Mouse (Mus musculus) limb, embryonic 14.5 days (tissue): ENCODE results near the gene Sncb. TPM values are rescaled to one million over a fixed set of nuclear protein-coding genes. Genes with fewer than 3 reads are reported as not detected.

Source experiments
- ATAC-seq: fragments of 200-750 bp; cut with Nextera tagmentation; 2 replicates; pipeline ENCODE4 v1.8.0; 2017; ENCODE audit warnings: low read depth, moderate number of reproducible peaks, moderate TSS enrichment; ENCODE audit not compliant: low FRiP score
- DNase-seq: peaks from one replicate; pipeline ENCODE4 v3.0.0-alpha.2; 2015; ENCODE audit warnings: low spot score
- H3K27ac ChIP-seq: fragments of 300-500 bp; sonication (generic); replicated peaks from 2 replicates; pipeline ENCODE4 v1.5.1; 2014; ENCODE audit warnings: low read depth, mild to moderate bottlenecking, low read length, moderate library complexity, mixed read lengths
- H3K27me3 ChIP-seq: fragments of 300-500 bp; sonication (generic); 2 replicates; pipeline ENCODE4 v1.6.1; 2014; ENCODE audit warnings: low read length, mixed read lengths; ENCODE audit not compliant: control insufficient read depth, insufficient read depth
- H3K36me3 ChIP-seq: fragments of 300-500 bp; sonication (generic); 2 replicates; pipeline ENCODE4 v1.6.1; 2014; ENCODE audit warnings: mild to moderate bottlenecking, low read length, moderate library complexity, mixed read lengths; ENCODE audit not compliant: control insufficient read depth, insufficient read depth
- H3K4me1 ChIP-seq: fragments of 300-500 bp; sonication (generic); 2 replicates; pipeline ENCODE4 v1.6.1; 2014; ENCODE audit warnings: antibody characterized with exemption, low read length, mixed read lengths; ENCODE audit not compliant: control insufficient read depth, insufficient read depth
- H3K4me2 ChIP-seq: fragments of 300-500 bp; sonication (generic); replicated peaks from 2 replicates; pipeline ENCODE4 v1.6.1; 2014; ENCODE audit warnings: low read depth, mild to moderate bottlenecking, low read length, moderate library complexity; ENCODE audit not compliant: severe bottlenecking
- H3K4me3 ChIP-seq: fragments of 300-500 bp; sonication (generic); replicated peaks from 2 replicates; pipeline ENCODE4 v1.5.1; 2014; ENCODE audit warnings: low read length
- H3K9ac ChIP-seq: fragments of 300-500 bp; sonication (generic); 2 replicates; pipeline ENCODE4 v1.6.1; 2014; ENCODE audit warnings: mild to moderate bottlenecking, low read depth, low read length, moderate library complexity; ENCODE audit not compliant: severe bottlenecking
- H3K9me3 ChIP-seq: fragments of 300-500 bp; sonication (generic); 2 replicates; pipeline ENCODE4 v1.6.1; 2016; ENCODE audit warnings: low read length; ENCODE audit not compliant: control insufficient read depth
- POLR2A ChIP-seq: fragments of 200-500 bp; IDR thresholded peaks from 2 replicates; pipeline ENCODE4 v1.8.0; 2012; ENCODE audit warnings: inconsistent platforms, mild to moderate bottlenecking, moderate library complexity, borderline replicate concordance; ENCODE audit not compliant: insufficient read depth, insufficient read length; ENCODE audit errors: extremely low read depth
- WGBS: fragments of 180-500 bp; shearing (Covaris S2); extraction: QIAGEN DNeasy Blood & Tissue Kit; methylation state at CpG from one replicate; pipeline ENCODE4 v1.1.7; 2014; 5-methylcytosine and 5-hydroxymethylcytosine counted together
- polyA plus RNA-seq, 2 experiments: library from polyadenylated mRNA; depleted of rRNA in 1 of 2; stranded (reverse) in 1 of 2; unstranded in 1 of 2; fragments of >200 nt; fragmentation: Nextera tagmentation in 1 of 2; extraction: Ambion mirVana in 1 of 2; gene quantifications; 2 replicates each; pipeline versions ENCODE4 v1.2.1 to v1.2.3; 2012 to 2014

Gene Sncb
- polyA plus RNA-seq, 2 experiments, result 0.30 to 0.40 TPM

DNA sequence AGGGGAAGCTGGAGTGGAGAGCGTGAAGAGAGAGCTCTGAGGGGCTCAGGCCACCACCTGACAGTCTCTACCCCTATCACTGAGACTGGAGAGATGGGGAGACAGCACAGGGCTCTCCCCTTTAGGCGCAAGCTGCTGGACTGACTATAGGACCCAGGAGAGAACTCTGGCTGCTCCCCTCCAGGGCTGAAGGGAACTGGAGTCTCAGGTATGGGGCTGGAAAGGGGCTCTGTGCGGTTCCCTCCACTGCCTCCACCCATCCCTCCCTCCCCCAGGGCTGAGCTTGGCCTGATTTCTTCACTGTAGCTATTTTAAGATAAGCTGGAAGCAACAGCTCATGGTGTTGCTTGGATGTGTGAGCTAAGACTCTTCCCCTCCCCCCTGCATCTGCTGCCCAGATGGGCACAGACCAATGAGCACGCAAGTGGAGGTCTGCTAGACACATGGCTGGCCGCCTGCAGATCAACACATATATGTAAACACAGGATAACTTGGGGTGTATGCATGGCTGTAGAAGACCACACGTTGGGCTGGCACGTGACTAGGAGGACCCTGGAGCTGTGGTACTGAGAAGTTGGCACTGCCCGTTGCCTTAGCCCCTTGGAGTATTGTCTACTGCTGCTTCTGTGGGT, 6.1 kb downstream of the Sncb start:
- peaks cover 30% of the 10 kb centered on the region for H3K27me3 ChIP-seq
- WGBS, result 37% methylated on average over 8 of the region's 8 CpGs
- H3K4me1 ChIP-seq, result peaks cover 6% of the 10 kb centered on the region
- DNase-seq (peak; percentile 54), ATAC-seq (no peak)
- H3K4me2 ChIP-seq, result no peak overlapping the region
- no peak for TF ChIP-seq POLR2A
- no peak overlapping the region for H3K4me3 ChIP-seq
- H3K36me3 ChIP-seq, result no peaks in the 10 kb centered on the region
- no peak overlapping the region for H3K9ac ChIP-seq
- H3K27ac ChIP-seq, result no peak overlapping the region
- no peaks in the 10 kb centered on the region for H3K9me3 ChIP-seq

DNA sequence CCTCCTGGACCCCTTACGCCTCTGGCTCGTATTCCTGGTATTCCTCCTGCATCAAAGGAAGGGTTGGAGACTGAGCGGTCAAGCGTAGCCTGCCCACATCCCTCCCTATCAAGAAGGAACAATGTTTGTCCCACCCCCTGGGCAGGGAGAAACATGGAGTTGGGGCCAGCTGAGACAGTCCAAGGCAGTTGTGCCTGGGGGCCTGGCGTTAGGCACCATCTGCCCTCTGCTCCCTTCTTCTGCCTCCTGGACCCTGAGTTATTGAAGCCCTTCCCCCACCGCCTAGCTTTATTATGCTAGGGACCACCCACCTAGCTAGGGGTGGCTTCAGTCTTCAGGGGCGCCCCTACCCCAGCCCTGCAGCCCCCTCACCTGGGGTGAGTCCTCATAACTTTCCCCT, 6.9 kb downstream of the Sncb start:
- TF ChIP-seq POLR2A, result no peak
- H3K9me3 ChIP-seq, result no peaks in the 10 kb centered on the region
- DNase-seq (no peak), ATAC-seq (no peak)
- no peak overlapping the region for H3K4me2 ChIP-seq
- no peaks in the 10 kb centered on the region for H3K36me3 ChIP-seq
- no peak overlapping the region for H3K27ac ChIP-seq
- H3K4me3 ChIP-seq, result no peak overlapping the region
- no peak overlapping the region for H3K9ac ChIP-seq
- H3K4me1 ChIP-seq, result peaks cover 6% of the 10 kb centered on the region
- 11% methylated on average over 7 of the region's 7 CpGs for WGBS
- peaks cover 22% of the 10 kb centered on the region for H3K27me3 ChIP-seq

- Histone ChIP-seq H3K4me2 (no peak overlapping the region; the same call in 1 of the 2 replicates), H3K9ac (no peak overlapping the region), H3K4me3 (peak overlapping the region; percentile 29; the same call in 1 of the 2 replicates), H3K4me1 (peaks cover 6% of the 10 kb centered on the region), H3K9me3 (no peaks in the 10 kb centered on the region), H3K27ac (no peak overlapping the region), H3K36me3 (no peaks in the 10 kb centered on the region), H3K27me3 (peaks cover 17% of the 10 kb centered on the region)
- under 1% methylated on average over 29 of the region's 29 CpGs for WGBS
- TF ChIP-seq POLR2A, result no peak
- ATAC-seq (no peak), DNase-seq (no peak)
These were observed 7.5 kb downstream of the Sncb start for GRCm38 (mm10) chr13:54758756-54759470.

DNA sequence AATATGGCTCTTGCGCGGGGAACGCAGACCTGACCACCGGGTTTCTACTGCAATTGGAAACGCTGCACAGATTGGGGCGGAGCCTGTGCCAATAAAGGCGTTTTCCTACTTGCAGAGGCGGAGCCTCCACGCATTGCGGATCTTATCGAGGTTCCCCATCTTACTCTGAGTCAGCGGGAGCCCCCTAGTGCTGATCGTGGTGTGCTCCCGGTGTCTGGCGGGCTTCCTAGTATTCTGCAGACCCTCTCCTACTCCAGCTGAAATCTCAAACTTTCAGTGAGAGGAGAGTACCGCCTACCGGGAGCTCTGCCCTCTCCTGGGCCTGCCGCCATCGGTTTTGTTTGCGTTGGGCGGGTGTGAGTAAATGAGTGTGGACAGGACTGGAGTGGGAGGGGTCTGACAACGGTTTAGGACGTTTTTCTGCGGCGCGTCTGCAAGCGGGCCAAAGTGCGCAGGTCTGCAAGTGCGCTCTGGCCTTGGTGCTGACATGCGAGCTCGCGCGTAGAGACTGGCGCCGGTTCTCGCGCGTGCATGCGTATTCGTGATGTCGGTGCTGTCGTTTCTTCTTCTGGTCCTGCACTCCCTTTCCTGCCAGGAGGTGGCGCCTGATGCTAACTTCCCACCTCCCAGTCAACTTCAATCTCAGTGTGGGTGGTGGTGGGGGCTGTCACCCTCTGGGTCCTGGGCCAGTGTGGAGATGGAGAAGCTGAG, 8.2 kb downstream of the Sncb start:
- ATAC-seq (peak; percentile 82), DNase-seq (peak; percentile 89)
- no peak overlapping the region for H3K27ac ChIP-seq
- peak overlapping the region; percentile 29 for H3K4me3 ChIP-seq
- no peaks in the 10 kb centered on the region for H3K36me3 ChIP-seq
- peak overlapping the region; percentile 61 for H3K4me2 ChIP-seq
- H3K4me1 ChIP-seq, result peaks cover 6% of the 10 kb centered on the region
- H3K9ac ChIP-seq, result no peak overlapping the region
- H3K9me3 ChIP-seq, result no peaks in the 10 kb centered on the region
- under 1% methylated on average over 42 of the region's 43 CpGs for WGBS
- TF ChIP-seq POLR2A, result no peak
- peaks cover 12% of the 10 kb centered on the region for H3K27me3 ChIP-seq

GRCm38 (mm10) chr13:54757093-54757830, 9.1 kb downstream of the Sncb start:
- H3K27me3 ChIP-seq, result peaks cover 12% of the 10 kb centered on the region
- peak overlapping the region; percentile 29; the same call in 1 of the 2 replicates for H3K4me3 ChIP-seq
- H3K4me2 ChIP-seq, result peak overlapping the region; percentile 61; the same call in 1 of the 2 replicates
- no peaks in the 10 kb centered on the region for H3K36me3 ChIP-seq
- H3K9me3 ChIP-seq, result no peaks in the 10 kb centered on the region
- no peak overlapping the region for H3K27ac ChIP-seq
- TF ChIP-seq POLR2A, result no peak
- 42% methylated on average over 10 of the region's 10 CpGs for WGBS
- ATAC-seq, result no peak
- no peak for DNase-seq
- peaks cover 6% of the 10 kb centered on the region for H3K4me1 ChIP-seq
- no peak overlapping the region for H3K9ac ChIP-seq
